Mouse (Mus musculus): ENCODE measurements around the gene Olfr824. TPM values are rescaled to one million over a fixed set of nuclear protein-coding genes. Genes with fewer than 3 reads are reported as not detected.

Gene Olfr824
- polyA plus RNA-seq (2014; fragmentation: Illumina TruSeq; extraction: RNeasy Lipid Tissue Mini Kit (QIAGEN cat#74804); ENCODE audit: low read depth, low replicate concordance), result not detected

GRCm38 (mm10) chr10:130129900-130130299 lies at the start of gene Olfr824:
Gene Olfr824 (minus strand): TSS chr10:130130000.

GRCm38 (mm10) chr10:130166666-130167065 lies 36.9 kb upstream of the Olfr824 start, which contains the start of gene Olfr825:
Gene Olfr825 (minus strand): TSS chr10:130166766.

DNA sequence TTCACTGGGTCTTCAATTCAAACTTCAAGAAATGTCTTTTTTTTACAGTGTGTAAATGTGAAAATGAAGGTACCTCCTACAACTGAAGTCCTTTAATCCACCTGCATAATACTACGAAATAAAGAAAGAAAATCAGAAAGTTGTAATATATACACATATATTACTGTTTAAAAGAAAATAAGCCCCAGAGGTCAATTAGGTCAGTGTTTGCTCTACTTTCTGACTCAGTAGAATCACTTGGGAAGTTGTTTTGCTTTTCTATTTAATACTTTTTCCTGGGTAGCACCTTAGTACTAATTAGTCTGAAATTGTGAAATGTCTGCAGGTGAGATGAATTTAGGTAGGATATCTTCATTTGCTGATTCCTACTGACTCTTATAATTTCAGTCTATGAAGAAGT lies 14.5 kb downstream of the Olfr824 start, which contains the start of gene Olfr823:
Gene Olfr823 (minus strand): TSS at position 101 of the 400 bp plus-strand sequence.

Other genes with a start within 250 kb of the Olfr824 start
- not detected for gene Olfr815, start 224.1 kb downstream of the Olfr824 start, polyA plus RNA-seq (2014; fragmentation: Illumina TruSeq; extraction: RNeasy Lipid Tissue Mini Kit (QIAGEN cat#74804); ENCODE audit: low read depth, low replicate concordance)
- not detected for gene Olfr816, start 214.4 kb downstream of the Olfr824 start, polyA plus RNA-seq (2014; fragmentation: Illumina TruSeq; extraction: RNeasy Lipid Tissue Mini Kit (QIAGEN cat#74804); ENCODE audit: low read depth, low replicate concordance)
- not detected for gene Olfr818, start 180.9 kb downstream of the Olfr824 start, polyA plus RNA-seq (2014; fragmentation: Illumina TruSeq; extraction: RNeasy Lipid Tissue Mini Kit (QIAGEN cat#74804); ENCODE audit: low read depth, low replicate concordance)
- not detected for gene Olfr819, start 162.7 kb downstream of the Olfr824 start, polyA plus RNA-seq (2014; fragmentation: Illumina TruSeq; extraction: RNeasy Lipid Tissue Mini Kit (QIAGEN cat#74804); ENCODE audit: low read depth, low replicate concordance)
- not detected for gene Olfr247, start 153.9 kb downstream of the Olfr824 start, polyA plus RNA-seq (2014; fragmentation: Illumina TruSeq; extraction: RNeasy Lipid Tissue Mini Kit (QIAGEN cat#74804); ENCODE audit: low read depth, low replicate concordance)
- gene Gm10310, start 144.9 kb downstream of the Olfr824 start, polyA plus RNA-seq (2014; fragmentation: Illumina TruSeq; extraction: RNeasy Lipid Tissue Mini Kit (QIAGEN cat#74804); ENCODE audit: low read depth, low replicate concordance), result not detected
- gene Olfr820, start 117.4 kb downstream of the Olfr824 start, polyA plus RNA-seq (2014; fragmentation: Illumina TruSeq; extraction: RNeasy Lipid Tissue Mini Kit (QIAGEN cat#74804); ENCODE audit: low read depth, low replicate concordance), result not detected
- not detected for gene Olfr821, start 99.7 kb downstream of the Olfr824 start, polyA plus RNA-seq (2014; fragmentation: Illumina TruSeq; extraction: RNeasy Lipid Tissue Mini Kit (QIAGEN cat#74804); ENCODE audit: low read depth, low replicate concordance)
- not detected for gene Olfr822, start 58.8 kb downstream of the Olfr824 start, polyA plus RNA-seq (2014; fragmentation: Illumina TruSeq; extraction: RNeasy Lipid Tissue Mini Kit (QIAGEN cat#74804); ENCODE audit: low read depth, low replicate concordance)
- not detected for gene Olfr823, start 14.6 kb downstream of the Olfr824 start, polyA plus RNA-seq (2014; fragmentation: Illumina TruSeq; extraction: RNeasy Lipid Tissue Mini Kit (QIAGEN cat#74804); ENCODE audit: low read depth, low replicate concordance)
- gene Olfr825, start 36.8 kb upstream of the Olfr824 start, polyA plus RNA-seq (2014; fragmentation: Illumina TruSeq; extraction: RNeasy Lipid Tissue Mini Kit (QIAGEN cat#74804); ENCODE audit: low read depth, low replicate concordance), result not detected
- gene Olfr826, start 54.2 kb upstream of the Olfr824 start, polyA plus RNA-seq (2014; fragmentation: Illumina TruSeq; extraction: RNeasy Lipid Tissue Mini Kit (QIAGEN cat#74804); ENCODE audit: low read depth, low replicate concordance), result not detected
- not detected for gene Olfr827, start 84.4 kb upstream of the Olfr824 start, polyA plus RNA-seq (2014; fragmentation: Illumina TruSeq; extraction: RNeasy Lipid Tissue Mini Kit (QIAGEN cat#74804); ENCODE audit: low read depth, low replicate concordance)
- gene Neurod4, start 150.2 kb upstream of the Olfr824 start, polyA plus RNA-seq (2014; fragmentation: Illumina TruSeq; extraction: RNeasy Lipid Tissue Mini Kit (QIAGEN cat#74804); ENCODE audit: low read depth, low replicate concordance), result not detected
- gene Tespa1, start 192.9 kb upstream of the Olfr824 start, polyA plus RNA-seq (2014; fragmentation: Illumina TruSeq; extraction: RNeasy Lipid Tissue Mini Kit (QIAGEN cat#74804); ENCODE audit: low read depth, low replicate concordance), result 0.24 TPM

Measured in liver, adult 10 weeks (tissue).